ENCODE assay signal across 13 mouse cellular contexts in the genomic region with DNA sequence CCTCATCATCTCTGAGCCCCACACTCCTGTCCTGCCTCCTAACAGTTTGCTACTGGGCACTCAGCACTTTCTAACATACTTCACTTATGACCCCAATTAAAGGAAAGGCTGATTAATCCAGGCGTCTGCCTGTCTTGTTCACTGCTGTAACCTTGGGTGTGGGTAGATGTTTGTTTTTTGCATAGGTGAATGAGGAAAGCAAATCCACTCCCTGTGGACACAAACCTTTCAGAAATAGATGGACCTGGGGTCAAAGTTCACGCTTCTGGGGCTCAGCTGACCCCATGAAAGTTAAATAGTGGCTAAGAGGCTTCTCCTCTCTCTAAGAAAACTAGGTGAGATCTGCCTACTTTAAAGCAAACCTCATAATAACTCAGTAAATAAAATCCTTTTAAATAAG. TPM values are rescaled to one million over a fixed set of nuclear protein-coding genes. Genes with fewer than 3 reads are reported as not detected.
DNase-seq lines count a peak whose midpoint lies in the region; ATAC-seq and TF ChIP-seq lines count a peak whose summit lies in the region.
"Had no signal": no experiment of that assay in that cellular context is flagged by ENCODE, and none has a peak within 500 bp of the region (broad histone marks: within the 10 kb centered on the region; RNA-seq: fewer than 3 reads in every experiment).

No protein-coding gene starts in this region.

- H3K27me3 ChIP-seq in midbrain, embryonic 11.5 days (ENCODE audit: control insufficient read depth, insufficient read depth, low read length), result no peaks in the 10 kb centered on the region
- no peaks in the 10 kb centered on the region for H3K27me3 ChIP-seq in midbrain, postnatal 0 days (ENCODE audit: insufficient read depth, low read length)
- no peaks in the 10 kb centered on the region for H3K27me3 ChIP-seq in kidney, adult 2 months (replicated peaks; ENCODE audit: control insufficient read depth, insufficient read depth, low read length)
- H3K27me3 ChIP-seq in stomach, embryonic 16.5 days (ENCODE audit: control insufficient read depth, insufficient read depth, low read length), result no peaks in the 10 kb centered on the region
- H3K27me3 ChIP-seq in hindbrain, embryonic 16.5 days (replicated peaks; ENCODE audit: control insufficient read depth, insufficient read depth, low read length), result no peaks in the 10 kb centered on the region
- H3K27me3 ChIP-seq: embryonic facial prominence, embryonic 15.5 days had no signal

- H3K9me3 ChIP-seq in midbrain, embryonic 11.5 days (ENCODE audit: control insufficient read depth, low read length), result no peaks in the 10 kb centered on the region
- H3K9me3 ChIP-seq in midbrain, postnatal 0 days (ENCODE audit: low read length), result no peaks in the 10 kb centered on the region
- H3K9me3 ChIP-seq in stomach, embryonic 16.5 days (replicated peaks; ENCODE audit: control insufficient read depth, low read length), result no peaks in the 10 kb centered on the region
- H3K9me3 ChIP-seq in hindbrain, embryonic 16.5 days (ENCODE audit: control insufficient read depth, low read length), result no peaks in the 10 kb centered on the region
- H3K9me3 ChIP-seq: embryonic facial prominence, embryonic 15.5 days had no signal

- no peak for TF ChIP-seq POLR2A in kidney, adult 2 months (IDR thresholded peaks at IDR 0.05; ENCODE audit: low read depth, low read length)

- H3K4me2 ChIP-seq in midbrain, embryonic 11.5 days, result peak overlapping the region; percentile 16; the same call in 1 of the 2 replicates
- H3K4me2 ChIP-seq in midbrain, postnatal 0 days (ENCODE audit: low read depth, low read length, poor library complexity, severe bottlenecking), result no peak overlapping the region
- peak overlapping the region; percentile 13; the same call in 1 of the 2 replicates for H3K4me2 ChIP-seq in stomach, embryonic 16.5 days (ENCODE audit: low read depth, low read length)
- no peak overlapping the region for H3K4me2 ChIP-seq in hindbrain, embryonic 16.5 days (ENCODE audit: low read length)
- H3K4me2 ChIP-seq: embryonic facial prominence, embryonic 15.5 days had no signal

- H3K4me3 ChIP-seq in midbrain, embryonic 11.5 days (ENCODE audit: low read depth, low read length), result no peak overlapping the region
- H3K4me3 ChIP-seq in midbrain, postnatal 0 days (ENCODE audit: low read depth, low read length), result no peak overlapping the region
- peak overlapping the region; percentile 38 for H3K4me3 ChIP-seq in kidney, adult 2 months (ENCODE audit: insufficient read depth, low read depth, low read length)
- no peak overlapping the region for H3K4me3 ChIP-seq in stomach, embryonic 16.5 days (replicated peaks; ENCODE audit: low read length)
- no peak overlapping the region for H3K4me3 ChIP-seq in hindbrain, embryonic 16.5 days (ENCODE audit: low read length)
- H3K4me3 ChIP-seq: embryonic facial prominence, embryonic 15.5 days had no signal

- peaks cover 7% of the 10 kb centered on the region for H3K4me1 ChIP-seq in midbrain, embryonic 11.5 days (ENCODE audit: control insufficient read depth, insufficient read depth, low read length)
- H3K4me1 ChIP-seq in midbrain, postnatal 0 days (ENCODE audit: insufficient read depth, low read length), result no peaks in the 10 kb centered on the region
- H3K4me1 ChIP-seq in kidney, adult 2 months (ENCODE audit: control insufficient read depth, insufficient read depth, low read length), result peaks cover 15% of the 10 kb centered on the region; the same call in 1 of the 2 replicates
- peaks cover 4% of the 10 kb centered on the region; the same call in 1 of the 2 replicates for H3K4me1 ChIP-seq in stomach, embryonic 16.5 days (ENCODE audit: control insufficient read depth, insufficient read depth, low read length)
- H3K4me1 ChIP-seq in hindbrain, embryonic 16.5 days (ENCODE audit: control insufficient read depth, insufficient read depth, low read depth, low read length), result no peaks in the 10 kb centered on the region

- 0 out of 2 replicates have a peak, but pooled peaks have one; percentile 5 for ATAC-seq in midbrain, embryonic 11.5 days (ENCODE audit: low FRiP score)
- no peak for ATAC-seq in midbrain, postnatal 0 days (ENCODE audit: low FRiP score)
- ATAC-seq in stomach, embryonic 16.5 days (ENCODE audit: insufficient read depth, low FRiP score), result no peak
- ATAC-seq in hindbrain, embryonic 16.5 days, result no peak
- ATAC-seq: hindbrain, postnatal 0 days had no signal

- no peak overlapping the region for H3K9ac ChIP-seq in midbrain, embryonic 11.5 days (ENCODE audit: low read length)
- H3K9ac ChIP-seq in midbrain, postnatal 0 days (replicated peaks; ENCODE audit: low read length, poor library complexity, severe bottlenecking), result no peak overlapping the region
- H3K9ac ChIP-seq in stomach, embryonic 16.5 days (ENCODE audit: low read length), result no peak overlapping the region
- no peak overlapping the region for H3K9ac ChIP-seq in hindbrain, embryonic 16.5 days (ENCODE audit: low read depth, low read length)
- H3K9ac ChIP-seq: embryonic facial prominence, embryonic 15.5 days; forebrain, postnatal 0 days had no signal

- no peak overlapping the region for H3K27ac ChIP-seq in midbrain, embryonic 11.5 days (ENCODE audit: low read depth, low read length)
- no peak overlapping the region for H3K27ac ChIP-seq in midbrain, postnatal 0 days (ENCODE audit: low read depth, low read length)
- H3K27ac ChIP-seq in kidney, adult 2 months (ENCODE audit: insufficient read depth, low read depth, low read length), result peak overlapping the region; percentile 96
- H3K27ac ChIP-seq in stomach, embryonic 16.5 days (ENCODE audit: low read length), result peak overlapping the region; percentile 66
- no peak overlapping the region for H3K27ac ChIP-seq in hindbrain, embryonic 16.5 days (ENCODE audit: low read depth, low read length)
- H3K27ac ChIP-seq: embryonic facial prominence, embryonic 15.5 days; hindbrain, postnatal 0 days had no signal

- no peaks in the 10 kb centered on the region for H3K36me3 ChIP-seq in midbrain, embryonic 11.5 days (ENCODE audit: control insufficient read depth, insufficient read depth, low read length)
- H3K36me3 ChIP-seq in midbrain, postnatal 0 days (ENCODE audit: insufficient read depth, low read length), result peaks cover 27% of the 10 kb centered on the region
- no peaks in the 10 kb centered on the region; the same call in 1 of the 2 replicates for H3K36me3 ChIP-seq in kidney, adult 2 months (ENCODE audit: control insufficient read depth, insufficient read depth, low read length)
- peaks cover 11% of the 10 kb centered on the region; the same call in 1 of the 2 replicates for H3K36me3 ChIP-seq in stomach, embryonic 16.5 days (ENCODE audit: control insufficient read depth, insufficient read depth, low read length)
- H3K36me3 ChIP-seq in hindbrain, embryonic 16.5 days (ENCODE audit: control insufficient read depth, insufficient read depth, low read length), result peaks cover 19% of the 10 kb centered on the region
- H3K36me3 ChIP-seq: embryonic facial prominence, embryonic 15.5 days had no signal

- 50% methylated on average over 2 of the region's 2 CpGs for WGBS in midbrain, embryonic 11.5 days
- 66% methylated on average over 2 of the region's 2 CpGs for WGBS in midbrain, postnatal 0 days
- WGBS in kidney, adult 2 months, result 48% methylated on average over 2 of the region's 2 CpGs
- 42% methylated on average over 2 of the region's 2 CpGs for WGBS in stomach, embryonic 16.5 days
- 50% methylated on average over 2 of the region's 2 CpGs for WGBS in hindbrain, embryonic 16.5 days

- DNase-seq in midbrain, embryonic 11.5 days (ENCODE audit: low spot score, missing footprints), result no peak
- no peak for DNase-seq in midbrain, postnatal 0 days (ENCODE audit: low spot score)
- peak; percentile 89 for DNase-seq in kidney, adult 2 months
- DNase-seq in kidney, postnatal 36 days, result peak; percentile 71 to 87
- no peak for DNase-seq in MN1 (ENCODE audit: low spot score)
- no peak for DNase-seq in ovary, postnatal 36 days (ENCODE audit: low spot score)
- DNase-seq: cerebellum, postnatal 36 days; gastrocnemius, postnatal 14 days had no signal

- TF ChIP-seq CTCF in midbrain, postnatal 0 days (IDR thresholded peaks at IDR 0.05), result no peak
- no peak for TF ChIP-seq CTCF in kidney, adult 2 months (conservative IDR thresholded peaks at IDR 0.05; ENCODE audit: insufficient read depth, insufficient read length, low read depth, low read length)

RNA-seq across cellular contexts. Expression of a gene that starts 18.7 kb away (rescaled TPM):
- 58.9 and 60.8 TPM in 2 replicates for polyA plus RNA-seq in midbrain, embryonic 11.5 days (2014; fragmentation: Nextera tagmentation; extraction: Ambion mirVana)
- total RNA-seq in midbrain, postnatal 0 days (2014; rRNA removed), result 221 and 246 TPM in 2 replicates
- 240 and 311 TPM in 2 replicates for polyA plus RNA-seq in midbrain, postnatal 0 days (2015; fragmentation: Nextera tagmentation; extraction: Ambion mirVana)
- 560 and 626 TPM in 2 replicates for polyA plus RNA-seq in kidney, adult 2 months (2012; rRNA removed)
- polyA plus RNA-seq in stomach, embryonic 16.5 days (2015; fragmentation: Nextera tagmentation; extraction: Ambion mirVana), result 212 and 275 TPM in 2 replicates
- 202 and 237 TPM in 2 replicates for polyA plus RNA-seq in hindbrain, embryonic 16.5 days (2015; fragmentation: Nextera tagmentation; extraction: Ambion mirVana)

RNA-seq across cellular contexts. Expression of a gene that starts 25.2 kb away (rescaled TPM):
- 33.4 and 36.5 TPM in 2 replicates for polyA plus RNA-seq in midbrain, embryonic 11.5 days (2014; fragmentation: Nextera tagmentation; extraction: Ambion mirVana)
- 11.4 and 12.3 TPM in 2 replicates for total RNA-seq in midbrain, postnatal 0 days (2014; rRNA removed)
- 40.1 and 41.5 TPM in 2 replicates for polyA plus RNA-seq in midbrain, postnatal 0 days (2015; fragmentation: Nextera tagmentation; extraction: Ambion mirVana)
- 150 and 171 TPM in 2 replicates for polyA plus RNA-seq in kidney, adult 2 months (2012; rRNA removed)
- 84.8 and 85.6 TPM in 2 replicates for polyA plus RNA-seq in stomach, embryonic 16.5 days (2015; fragmentation: Nextera tagmentation; extraction: Ambion mirVana)
- polyA plus RNA-seq in hindbrain, embryonic 16.5 days (2015; fragmentation: Nextera tagmentation; extraction: Ambion mirVana), result 43.8 and 43.9 TPM in 2 replicates

Comparison
In these comparisons a context has a peak if more than half of its experiments do, and no peak if none do; other contexts are left out.
1. H3K4me2 ChIP-seq: peak in midbrain, embryonic 11.5 days (single experiment) and stomach, embryonic 16.5 days (single experiment); none in midbrain, postnatal 0 days (single experiment) and hindbrain, embryonic 16.5 days (single experiment).
2. DNase-seq: peak in kidney, adult 2 months (single experiment) and kidney, postnatal 36 days (2 of 2); none in midbrain, embryonic 11.5 days (single experiment), midbrain, postnatal 0 days (single experiment), MN1 (single experiment) and ovary, postnatal 36 days (single experiment).
3. H3K27ac ChIP-seq: peak in kidney, adult 2 months (single experiment) and stomach, embryonic 16.5 days (single experiment); none in midbrain, embryonic 11.5 days (single experiment), midbrain, postnatal 0 days (single experiment) and hindbrain, embryonic 16.5 days (single experiment).